Mouse (Mus musculus): ENCODE measurements around the gene Rbfox1. TPM values are rescaled to one million over a fixed set of nuclear protein-coding genes. Genes with fewer than 3 reads are reported as not detected.
A peak's percentile ranks its signal among the peaks of the same experiment; 100 is the strongest.

The Rbfox1 gene
- polyA plus RNA-seq, 1 experiment from 2014 or later = 0.57 TPM

DNA sequence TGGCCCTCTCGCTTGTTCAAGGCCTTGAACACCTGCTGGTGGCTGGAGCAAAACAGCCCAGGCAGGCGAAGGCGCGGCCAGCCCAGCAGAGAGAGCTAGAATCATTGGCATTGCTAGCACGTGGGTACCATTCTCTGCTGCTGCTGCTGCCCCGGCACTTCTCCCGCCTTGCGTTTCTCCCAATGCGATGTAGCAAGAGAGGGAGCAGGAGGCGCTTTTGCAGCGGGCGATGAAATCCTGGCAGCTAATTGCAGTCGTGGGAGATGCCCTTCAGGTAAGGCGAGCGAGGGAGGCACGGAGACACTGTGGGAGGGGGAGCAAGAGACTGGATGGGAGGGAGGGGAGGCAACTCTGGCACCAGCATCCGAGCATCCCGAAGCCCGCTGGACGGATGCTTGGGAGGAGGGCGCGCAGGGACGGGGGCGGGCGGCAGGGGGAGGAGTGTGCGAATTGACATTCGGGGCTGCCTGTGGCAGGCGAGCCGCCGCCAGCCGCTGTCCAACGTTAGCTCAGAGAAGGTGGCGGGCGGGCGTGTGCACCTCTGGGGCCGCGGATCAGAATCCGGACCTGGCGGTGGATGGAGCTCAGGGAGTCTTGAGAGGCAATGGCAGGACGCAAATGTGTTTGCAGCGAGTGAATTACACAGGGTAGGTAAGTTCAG is 463.6 kb downstream of the Rbfox1 start:
- H3K9ac ChIP-seq = no peak overlapping the region
- peak overlapping the region; percentile 52 for H3K4me2 ChIP-seq
- DNase-seq = peak; percentile 56
- 1% methylated on average over 41 of the region's 41 CpGs for WGBS
- no peak for TF ChIP-seq CTCF (IDR thresholded peaks at IDR 0.05; ENCODE audit: low read depth)
- no peaks in the 10 kb centered on the region for H3K36me3 ChIP-seq (ENCODE audit: insufficient read depth)
- no peaks in the 10 kb centered on the region for H3K4me1 ChIP-seq (ENCODE audit: insufficient read depth)
- peak; percentile 65 for ATAC-seq (ENCODE audit: insufficient read depth)
- H3K4me3 ChIP-seq (ENCODE audit: low read depth, low read length) = peak overlapping the region; percentile 28
- H3K9me3 ChIP-seq (ENCODE audit: low read depth, low read length) = no peaks in the 10 kb centered on the region
- H3K27me3 ChIP-seq (ENCODE audit: insufficient read depth, low read length) = peaks cover 34% of the 10 kb centered on the region
- H3K27ac ChIP-seq (ENCODE audit: low read depth) = no peak overlapping the region

DNA sequence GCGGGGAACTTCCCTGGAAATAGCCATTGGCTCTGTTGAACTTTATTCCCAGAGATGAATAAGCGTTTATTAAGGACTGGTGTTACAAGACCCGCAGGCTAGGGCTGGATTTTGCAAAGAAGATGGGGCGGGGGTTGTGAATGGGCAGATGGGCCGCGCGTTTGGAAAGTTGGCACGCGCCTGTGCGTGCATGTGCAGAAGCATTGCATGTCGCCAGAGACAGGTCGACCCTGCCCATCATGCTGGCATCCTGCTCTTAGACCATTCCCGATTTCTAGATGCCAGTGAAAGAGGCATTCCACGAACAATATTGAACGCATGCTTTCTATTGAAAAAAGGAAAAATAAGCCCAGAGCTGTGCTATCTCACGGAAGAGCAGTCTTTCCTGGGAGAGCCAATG is 464.2 kb downstream of the Rbfox1 start:
- ATAC-seq (ENCODE audit: insufficient read depth) (no peak), DNase-seq (no peak)
- H3K27ac ChIP-seq (ENCODE audit: low read depth) = no peak overlapping the region
- H3K4me2 ChIP-seq = peak overlapping the region; percentile 52
- H3K36me3 ChIP-seq (ENCODE audit: insufficient read depth) = no peaks in the 10 kb centered on the region
- no peak for TF ChIP-seq CTCF (IDR thresholded peaks at IDR 0.05; ENCODE audit: low read depth)
- no peaks in the 10 kb centered on the region for H3K4me1 ChIP-seq (ENCODE audit: insufficient read depth)
- H3K9me3 ChIP-seq (ENCODE audit: low read depth, low read length) = no peaks in the 10 kb centered on the region
- 28% methylated on average over 16 of the region's 16 CpGs for WGBS
- H3K4me3 ChIP-seq (ENCODE audit: low read depth, low read length) = peak overlapping the region; percentile 28; the same call in 1 of the 2 replicates
- H3K9ac ChIP-seq = no peak overlapping the region
- peaks cover 34% of the 10 kb centered on the region for H3K27me3 ChIP-seq (ENCODE audit: insufficient read depth, low read length)

DNA sequence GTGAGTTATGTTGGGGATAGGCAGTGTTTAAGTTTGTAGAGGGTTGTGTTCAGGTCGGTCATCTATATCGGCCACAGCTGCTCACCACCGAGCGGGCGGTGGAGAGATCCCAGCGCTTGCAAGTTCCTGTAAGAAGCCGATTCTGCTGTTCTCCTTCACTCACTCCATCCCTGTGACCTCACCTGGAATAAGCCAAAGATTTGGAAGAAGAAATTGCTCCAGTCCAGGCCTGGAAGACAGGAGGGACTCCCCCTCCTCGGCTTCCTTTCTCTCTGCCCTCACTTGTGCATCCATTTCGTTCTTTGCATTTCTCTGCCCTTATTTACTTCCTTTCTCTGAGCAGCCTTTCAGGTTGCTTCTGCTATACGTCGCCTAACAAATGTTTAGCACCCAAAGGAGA is 465.1 kb downstream of the Rbfox1 start:
- no peak overlapping the region for H3K4me2 ChIP-seq
- DNase-seq = no peak
- peaks cover 34% of the 10 kb centered on the region for H3K27me3 ChIP-seq (ENCODE audit: insufficient read depth, low read length)
- ATAC-seq (ENCODE audit: insufficient read depth) = no peak
- H3K4me3 ChIP-seq (ENCODE audit: low read depth, low read length) = no peak overlapping the region
- WGBS = 78% methylated on average over 11 of the region's 11 CpGs
- H3K36me3 ChIP-seq (ENCODE audit: insufficient read depth) = no peaks in the 10 kb centered on the region
- no peaks in the 10 kb centered on the region for H3K9me3 ChIP-seq (ENCODE audit: low read depth, low read length)
- no peak overlapping the region for H3K27ac ChIP-seq (ENCODE audit: low read depth)
- TF ChIP-seq CTCF (IDR thresholded peaks at IDR 0.05; ENCODE audit: low read depth) = no peak
- no peaks in the 10 kb centered on the region for H3K4me1 ChIP-seq (ENCODE audit: insufficient read depth)
- H3K9ac ChIP-seq = no peak overlapping the region

DNA sequence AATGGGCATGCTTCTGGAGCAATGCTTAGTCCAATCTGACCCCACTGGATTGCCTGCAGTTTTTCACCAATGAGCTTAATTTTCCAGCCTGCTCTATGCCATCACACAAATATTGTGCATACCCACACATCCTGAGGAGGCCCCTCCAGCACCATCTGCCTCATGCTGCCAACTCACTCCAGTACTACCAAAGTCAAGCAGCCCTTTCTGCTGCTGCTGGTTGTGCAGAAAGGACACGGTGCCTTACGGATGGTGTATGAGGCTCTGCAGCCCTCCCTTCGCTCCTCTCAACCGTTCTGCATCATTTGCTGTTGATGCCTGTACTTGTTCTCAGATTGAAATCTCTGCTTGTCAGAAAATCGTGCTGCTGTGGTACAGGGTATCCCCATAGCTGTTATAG is 468.0 kb downstream of the Rbfox1 start:
- no peak overlapping the region for H3K9ac ChIP-seq
- ATAC-seq (ENCODE audit: insufficient read depth) (no peak), DNase-seq (no peak)
- H3K9me3 ChIP-seq (ENCODE audit: low read depth, low read length) = no peaks in the 10 kb centered on the region
- no peaks in the 10 kb centered on the region for H3K36me3 ChIP-seq (ENCODE audit: insufficient read depth)
- no peak for TF ChIP-seq CTCF (IDR thresholded peaks at IDR 0.05; ENCODE audit: low read depth)
- no peak overlapping the region for H3K4me3 ChIP-seq (ENCODE audit: low read depth, low read length)
- peaks cover 27% of the 10 kb centered on the region for H3K27me3 ChIP-seq (ENCODE audit: insufficient read depth, low read length)
- no peak overlapping the region for H3K27ac ChIP-seq (ENCODE audit: low read depth)
- 77% methylated on average over 5 of the region's 5 CpGs for WGBS
- no peak overlapping the region for H3K4me2 ChIP-seq
- H3K4me1 ChIP-seq (ENCODE audit: insufficient read depth) = no peaks in the 10 kb centered on the region

DNA sequence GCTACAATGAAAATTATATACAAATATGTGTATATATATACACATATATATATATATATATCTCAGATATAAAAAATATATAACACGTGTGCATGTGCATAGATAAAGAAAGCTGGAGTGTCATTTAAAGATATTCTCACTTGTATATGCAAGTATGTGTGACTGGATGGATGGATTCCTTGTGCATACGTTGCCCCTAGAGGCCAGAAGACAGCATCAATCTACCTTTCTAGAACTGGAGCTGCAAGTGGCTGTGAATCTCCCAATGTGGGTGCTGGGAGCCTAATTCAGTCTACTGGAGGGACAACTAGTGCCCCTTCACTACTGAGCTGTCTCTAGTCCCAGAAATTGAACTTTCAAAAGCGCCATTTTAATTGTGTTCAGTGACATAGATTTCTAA is 471.8 kb downstream of the Rbfox1 start:
- H3K4me2 ChIP-seq = no peak overlapping the region
- H3K4me3 ChIP-seq (ENCODE audit: low read depth, low read length) = no peak overlapping the region
- no peaks in the 10 kb centered on the region for H3K27me3 ChIP-seq (ENCODE audit: insufficient read depth, low read length)
- H3K27ac ChIP-seq (ENCODE audit: low read depth) = no peak overlapping the region
- H3K9ac ChIP-seq = no peak overlapping the region
- no peaks in the 10 kb centered on the region for H3K36me3 ChIP-seq (ENCODE audit: insufficient read depth)
- no peaks in the 10 kb centered on the region for H3K4me1 ChIP-seq (ENCODE audit: insufficient read depth)
- no peak for ATAC-seq (ENCODE audit: insufficient read depth)
- no peaks in the 10 kb centered on the region for H3K9me3 ChIP-seq (ENCODE audit: low read depth, low read length)
- no peak for DNase-seq
- 43% methylated on average over 3 of the region's 3 CpGs for WGBS
- no peak for TF ChIP-seq CTCF (IDR thresholded peaks at IDR 0.05; ENCODE audit: low read depth)

DNA sequence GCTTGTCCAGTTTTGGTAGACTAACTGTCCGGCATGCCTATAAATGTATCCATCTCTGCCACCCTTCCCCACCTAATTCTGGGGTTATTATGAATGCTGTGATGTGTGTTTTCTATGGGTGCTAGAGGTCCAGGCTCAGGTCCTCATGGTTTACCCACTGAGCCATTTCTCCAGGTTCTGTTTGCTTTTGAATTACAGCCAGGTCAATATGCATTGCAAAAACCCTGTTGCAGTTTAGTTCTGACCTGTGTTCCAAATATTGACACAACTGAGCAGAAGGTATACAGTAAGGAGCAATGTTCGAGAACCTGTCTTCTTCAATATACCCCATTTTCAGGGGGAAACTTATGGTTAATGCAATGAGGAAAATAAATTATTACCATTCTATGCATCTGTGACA is 480.6 kb downstream of the Rbfox1 start:
- H3K9me3 ChIP-seq (ENCODE audit: low read depth, low read length) = no peaks in the 10 kb centered on the region
- ATAC-seq (ENCODE audit: insufficient read depth) (no peak), DNase-seq (no peak)
- no peak overlapping the region for H3K27ac ChIP-seq (ENCODE audit: low read depth)
- H3K4me1 ChIP-seq (ENCODE audit: insufficient read depth) = no peaks in the 10 kb centered on the region
- H3K27me3 ChIP-seq (ENCODE audit: insufficient read depth, low read length) = no peaks in the 10 kb centered on the region
- 81% methylated on average over 2 of the region's 2 CpGs for WGBS
- H3K4me2 ChIP-seq = no peak overlapping the region
- no peak overlapping the region for H3K4me3 ChIP-seq (ENCODE audit: low read depth, low read length)
- TF ChIP-seq CTCF (IDR thresholded peaks at IDR 0.05; ENCODE audit: low read depth) = no peak
- no peaks in the 10 kb centered on the region for H3K36me3 ChIP-seq (ENCODE audit: insufficient read depth)
- no peak overlapping the region for H3K9ac ChIP-seq

DNA sequence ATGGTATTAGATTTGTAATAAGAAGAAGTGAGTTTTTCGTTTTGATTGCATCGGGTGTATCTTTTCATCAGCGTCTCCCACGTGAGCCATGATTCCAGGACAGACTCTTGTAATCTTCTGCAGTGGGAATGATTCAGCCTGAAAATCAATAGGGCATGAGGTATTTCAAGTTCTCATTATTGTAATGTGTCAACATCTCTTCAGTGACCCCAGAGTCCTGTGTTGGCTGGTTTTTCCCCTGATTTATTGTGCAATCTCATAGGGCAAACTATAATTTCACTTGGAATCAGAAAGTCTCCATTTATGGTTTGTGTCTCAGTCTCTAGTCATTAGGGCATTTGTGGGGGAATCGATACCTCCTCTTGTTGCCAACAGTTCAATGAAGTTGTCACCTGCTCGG is 481.5 kb downstream of the Rbfox1 start:
- H3K4me2 ChIP-seq = no peak overlapping the region
- TF ChIP-seq CTCF (IDR thresholded peaks at IDR 0.05; ENCODE audit: low read depth) = no peak
- no peak overlapping the region for H3K27ac ChIP-seq (ENCODE audit: low read depth)
- H3K9me3 ChIP-seq (ENCODE audit: low read depth, low read length) = no peaks in the 10 kb centered on the region
- no peaks in the 10 kb centered on the region for H3K27me3 ChIP-seq (ENCODE audit: insufficient read depth, low read length)
- H3K4me1 ChIP-seq (ENCODE audit: insufficient read depth) = no peaks in the 10 kb centered on the region
- H3K36me3 ChIP-seq (ENCODE audit: insufficient read depth) = no peaks in the 10 kb centered on the region
- WGBS = 76% methylated on average over 6 of the region's 6 CpGs
- no peak overlapping the region for H3K4me3 ChIP-seq (ENCODE audit: low read depth, low read length)
- H3K9ac ChIP-seq = no peak overlapping the region
- DNase-seq (no peak), ATAC-seq (ENCODE audit: insufficient read depth) (no peak)

All from lung, embryonic 14.5 days (tissue).